Mouse (Mus musculus): ENCODE measurements around the gene Hmcn2.

- TF ChIP-seq GATA1 (IDR thresholded peaks at IDR 0.05; ENCODE audit: borderline replicate concordance, low read length) = no peak
- TF ChIP-seq FLI1 (IDR thresholded peaks at IDR 0.05; ENCODE audit: low read length) = no peak
Measured at GRCm38 (mm10) chr2:31471611-31472010, 157.4 kb downstream of the Hmcn2 start.
